Mouse (Mus musculus) testis, postnatal 10 days (tissue): ENCODE data around the gene Kdsr.
A peak's percentile ranks its signal among the peaks of the same experiment; 100 is the strongest.
"Not testable (repeated sequence)": the region's sequence is repeated elsewhere in the genome, so short reads cannot be mapped to it uniquely, and the experiment has no call there.

Experiments used
- DNase-seq: peaks from one replicate; pipeline ENCODE4 v3.0.0; 2021; ENCODE audit warnings: low spot score

Gene Kdsr

DNA sequence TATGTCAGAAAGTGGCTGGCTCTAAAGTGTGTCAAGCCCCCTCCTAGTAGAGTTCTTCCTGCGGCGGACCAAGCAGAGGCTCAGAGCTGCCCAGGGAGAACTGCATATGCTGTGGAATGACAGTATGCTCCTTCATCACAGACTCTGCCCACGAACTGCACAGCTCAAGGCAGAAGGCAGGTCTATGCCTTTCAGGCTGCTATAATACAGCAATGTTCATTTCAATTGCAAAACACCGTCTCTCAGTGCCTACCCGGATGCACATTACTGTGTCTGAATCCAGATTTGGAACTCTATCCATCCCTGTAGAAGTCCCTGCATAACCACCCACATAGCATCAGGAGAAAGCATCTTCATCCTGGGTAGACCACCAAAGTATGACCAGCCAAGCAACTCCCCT, 19.7 kb downstream of the Kdsr start:
- no peak for DNase-seq

GRCm38 (mm10) chr1:106738092-106738491, 21.4 kb downstream of the Kdsr start:
- DNase-seq: no peak

- no peak for DNase-seq
These were observed 23.3 kb downstream of the Kdsr start for GRCm38 (mm10) chr1:106736211-106736610.

DNA sequence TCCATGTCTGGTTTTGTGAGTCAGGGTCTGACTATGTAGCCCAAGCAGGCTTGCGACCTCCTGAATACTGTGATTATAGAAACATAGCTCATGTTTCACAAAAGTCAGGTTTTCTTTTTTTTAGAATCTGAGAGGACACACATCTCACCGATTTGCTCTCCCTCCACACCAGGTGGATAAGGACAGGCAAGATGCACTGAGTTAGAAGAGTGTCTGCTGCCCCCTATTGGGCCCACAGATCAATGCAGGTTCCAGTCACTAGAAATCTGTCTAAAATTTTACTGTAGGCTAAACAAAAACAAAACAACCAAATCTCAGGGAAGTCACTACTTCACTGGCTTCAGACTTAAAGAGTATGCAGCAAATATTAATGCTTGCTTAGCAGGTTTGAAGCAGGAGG, 23.9 kb downstream of the Kdsr start:
- no peak for DNase-seq

GRCm38 (mm10) chr1:106722061-106722460, 37.5 kb downstream of the Kdsr start:
- DNase-seq: no peak

DNA sequence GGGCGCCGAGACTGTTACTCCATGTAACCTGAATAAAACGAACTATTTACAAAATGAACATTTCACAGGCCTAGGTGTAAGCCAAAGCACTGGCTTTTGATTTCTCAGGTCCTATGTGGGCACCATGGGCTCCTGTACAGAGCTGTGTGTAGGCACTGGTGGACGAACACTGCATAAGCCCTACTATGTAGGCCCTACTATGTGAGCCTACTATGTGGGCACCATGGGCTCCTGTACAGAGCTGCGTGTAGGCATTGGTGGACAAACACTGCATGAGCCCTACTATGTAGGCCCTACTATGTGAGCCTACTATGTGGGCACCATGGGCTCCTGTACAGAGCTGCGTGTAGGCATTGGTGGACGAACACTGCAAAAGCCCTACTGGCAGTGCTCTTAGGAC, 41.8 kb downstream of the Kdsr start:
- not testable (repeated sequence) for DNase-seq

DNA sequence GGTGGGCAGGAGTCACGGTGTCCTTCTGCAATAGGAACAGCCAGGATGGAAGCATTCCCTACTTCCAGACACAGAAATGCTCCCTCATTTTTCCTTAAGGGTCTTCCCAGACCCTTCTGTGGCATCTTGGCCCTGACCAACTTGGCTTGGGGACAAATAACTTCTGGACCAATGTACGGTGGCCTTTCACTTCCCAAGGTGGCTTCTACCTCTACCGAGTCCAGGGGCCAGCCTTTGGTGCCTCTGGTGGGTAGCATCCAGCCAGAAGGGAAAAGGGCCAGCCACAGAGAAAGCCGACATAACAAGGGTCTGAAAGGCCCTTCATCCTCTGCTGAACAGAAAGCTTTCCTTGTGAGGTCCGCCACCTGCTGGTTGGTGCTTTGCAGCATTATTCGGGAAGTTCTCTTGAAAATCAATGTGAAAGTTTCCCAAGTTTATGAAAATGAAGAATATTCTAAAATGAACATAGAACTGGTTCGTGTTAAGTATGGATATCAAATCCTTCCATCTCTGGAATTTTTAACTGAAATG, 42.4 kb downstream of the Kdsr start:
- DNase-seq: peak; percentile 89

- DNase-seq: no peak
These were observed 43.4 kb downstream of the Kdsr start for GRCm38 (mm10) chr1:106716141-106716540.

DNA sequence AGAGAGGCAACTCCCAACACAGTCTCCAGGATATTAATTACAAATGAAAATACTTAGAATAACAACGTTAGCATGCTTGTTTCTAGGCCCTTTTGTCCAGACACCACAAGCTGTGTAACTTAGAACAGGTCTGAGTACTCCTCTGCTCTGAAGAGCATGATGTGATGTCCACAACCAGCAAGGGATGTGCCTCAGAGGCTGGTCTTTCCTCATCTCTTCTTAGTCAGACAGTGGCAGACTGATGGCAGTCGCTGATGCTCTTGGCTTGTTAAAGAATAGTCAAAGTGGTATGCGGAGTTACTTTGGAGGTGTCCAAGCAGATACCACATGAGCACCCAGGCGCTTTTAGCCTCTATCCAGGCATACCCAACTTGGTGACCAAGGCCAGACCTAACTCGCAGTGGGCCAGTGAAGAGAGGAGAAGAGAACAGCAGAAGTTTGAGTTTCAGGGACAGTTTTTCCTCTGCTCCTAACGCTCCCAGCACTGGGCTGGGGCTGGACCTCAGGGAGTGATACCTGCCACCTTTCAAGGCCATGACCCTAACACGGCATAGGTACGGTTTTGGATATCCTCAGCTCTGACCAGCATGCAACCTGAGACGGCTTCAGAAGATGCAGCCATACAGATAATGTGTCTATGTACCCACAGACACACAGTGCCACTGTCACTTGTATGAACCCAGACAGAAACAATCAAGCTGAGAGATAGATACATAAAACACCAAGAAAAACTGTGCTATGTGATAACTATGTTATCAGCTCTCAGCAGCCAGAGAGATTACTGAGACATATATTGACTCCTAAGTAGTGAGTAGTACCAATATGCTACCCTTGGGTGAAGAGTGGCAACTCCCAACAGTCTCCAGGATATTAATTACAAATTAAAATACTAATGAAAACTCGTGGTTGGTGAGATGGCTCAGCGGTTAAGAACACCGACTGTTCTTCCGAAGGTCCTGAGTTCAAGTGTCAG, 44.1 kb downstream of the Kdsr start:
- DNase-seq: no peak

DNA sequence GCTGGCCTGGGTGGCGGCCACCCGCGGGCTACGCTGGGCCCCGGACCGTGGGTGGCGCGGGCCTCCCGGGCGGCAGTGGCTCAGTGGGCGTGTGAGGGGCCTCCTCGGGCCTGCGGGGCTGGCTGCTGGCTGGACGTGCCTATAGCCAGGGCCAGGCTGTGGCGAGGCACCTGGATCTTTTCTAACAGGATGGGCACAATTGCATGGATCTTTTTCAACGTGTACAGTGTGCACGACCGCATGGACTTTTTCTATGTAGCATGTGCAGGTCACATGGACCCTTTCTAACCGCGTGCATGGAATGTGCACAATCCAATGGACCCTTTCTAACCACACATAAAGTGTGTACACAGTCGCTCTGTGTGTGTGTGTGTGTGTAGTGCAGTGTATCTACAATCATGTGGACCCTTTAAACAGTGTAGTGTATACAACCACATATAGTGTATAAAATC, 45.0 kb downstream of the Kdsr start:
- DNase-seq: peak; percentile 52

DNA sequence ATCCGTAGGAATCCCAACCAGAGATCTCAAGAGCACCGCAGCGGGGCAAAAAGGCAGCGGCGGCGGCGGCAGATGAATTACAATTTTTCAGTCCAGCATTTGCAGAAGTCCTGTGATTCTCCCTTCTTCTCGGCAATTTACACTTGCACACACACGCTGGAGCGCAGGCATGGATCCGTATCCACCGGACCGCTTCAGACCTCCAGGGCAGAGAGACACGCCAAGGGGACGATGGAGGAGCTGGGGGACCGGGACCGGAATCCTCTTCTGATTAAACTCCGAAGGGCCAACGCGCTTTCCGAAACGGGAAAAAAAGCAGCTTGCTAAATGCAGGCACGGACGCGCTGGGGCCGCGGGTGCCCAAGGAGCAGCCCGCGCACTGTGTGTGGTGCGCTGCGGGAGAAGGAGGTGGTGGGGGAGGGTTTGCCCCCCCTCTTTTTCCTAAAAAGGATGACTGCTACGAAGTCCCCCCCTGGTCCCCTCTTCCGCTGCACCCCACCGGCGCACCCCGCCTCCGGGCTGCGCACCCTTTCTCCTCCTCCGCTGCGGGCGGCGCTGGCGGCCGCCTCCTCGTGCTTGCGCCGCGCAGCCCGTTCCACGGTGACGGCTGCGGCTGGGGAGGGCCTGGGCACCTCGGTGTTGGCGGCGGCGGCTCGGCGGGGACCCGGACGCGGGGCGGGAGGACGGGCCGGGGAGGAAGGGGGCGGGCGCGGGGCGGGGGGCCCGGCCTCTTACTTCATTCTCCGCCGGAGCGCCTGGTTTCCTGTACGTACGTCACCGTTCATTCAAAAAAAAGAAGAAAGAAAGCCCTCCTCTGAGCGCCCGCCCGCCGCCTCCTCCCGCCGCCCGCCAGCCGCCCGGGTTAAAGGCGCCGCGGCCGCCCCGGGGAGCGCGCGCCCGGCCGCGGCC, 45.7 kb downstream of the Kdsr start, which contains the start of gene Bcl2:
Gene Bcl2, minus strand, starts transcription at position 654 of the 909 bp plus-strand sequence.
- DNase-seq: peak; percentile 72

DNA sequence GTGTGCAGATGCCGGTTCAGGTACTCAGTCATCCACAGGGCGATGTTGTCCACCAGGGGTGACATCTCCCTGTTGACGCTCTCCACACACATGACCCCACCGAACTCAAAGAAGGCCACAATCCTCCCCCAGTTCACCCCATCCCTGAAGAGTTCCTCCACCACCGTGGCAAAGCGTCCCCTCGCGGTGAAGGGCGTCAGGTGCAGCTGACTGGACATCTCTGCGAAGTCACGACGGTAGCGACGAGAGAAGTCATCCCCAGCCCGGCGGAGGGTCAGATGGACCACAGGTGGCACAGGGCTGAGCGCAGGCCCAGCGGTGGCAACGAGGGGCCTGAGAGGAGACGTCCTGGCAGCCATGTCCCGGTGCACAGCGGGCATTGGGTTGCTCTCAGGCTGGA, 47.2 kb downstream of the Kdsr start:
- peak; percentile 80 for DNase-seq

DNA sequence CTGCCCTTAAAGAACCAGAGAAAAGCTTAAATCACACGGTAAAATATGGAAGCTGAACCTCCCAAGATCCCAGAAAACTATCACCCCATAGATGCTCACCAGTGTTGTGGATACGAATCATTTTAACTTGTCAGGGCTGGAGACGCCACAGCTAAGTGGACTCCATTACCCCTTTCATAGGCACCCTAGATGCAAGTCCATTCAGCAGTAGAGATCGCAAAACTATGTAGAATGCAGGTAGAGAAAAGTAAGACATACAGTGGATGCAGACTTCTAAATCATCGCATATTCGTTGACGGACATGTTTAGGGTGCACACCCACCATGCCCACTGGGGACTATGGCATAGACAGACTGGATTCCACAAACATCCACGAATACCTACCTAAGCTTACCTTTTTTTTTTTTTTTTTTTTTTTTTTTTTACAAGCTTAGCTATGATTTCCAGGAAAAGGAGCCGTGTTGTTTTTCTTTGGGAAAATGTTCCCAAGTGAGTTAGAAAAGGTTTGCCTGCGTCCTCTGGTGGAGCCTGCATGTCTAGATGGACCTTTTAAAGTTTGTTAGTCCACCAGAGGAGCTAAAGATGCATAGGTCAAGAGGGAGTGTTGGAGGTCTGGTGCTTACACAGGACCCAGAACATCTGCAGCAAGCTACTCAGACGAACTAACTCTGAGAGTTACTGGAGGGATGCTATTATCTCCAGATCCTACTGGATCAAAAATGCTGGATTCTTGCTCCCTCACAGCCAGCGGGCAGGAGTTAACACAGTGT, 48.0 kb downstream of the Kdsr start:
- DNase-seq: peak; percentile 33

- DNase-seq: no peak
These were observed 49.3 kb downstream of the Kdsr start for GRCm38 (mm10) chr1:106710202-106710601.

DNA sequence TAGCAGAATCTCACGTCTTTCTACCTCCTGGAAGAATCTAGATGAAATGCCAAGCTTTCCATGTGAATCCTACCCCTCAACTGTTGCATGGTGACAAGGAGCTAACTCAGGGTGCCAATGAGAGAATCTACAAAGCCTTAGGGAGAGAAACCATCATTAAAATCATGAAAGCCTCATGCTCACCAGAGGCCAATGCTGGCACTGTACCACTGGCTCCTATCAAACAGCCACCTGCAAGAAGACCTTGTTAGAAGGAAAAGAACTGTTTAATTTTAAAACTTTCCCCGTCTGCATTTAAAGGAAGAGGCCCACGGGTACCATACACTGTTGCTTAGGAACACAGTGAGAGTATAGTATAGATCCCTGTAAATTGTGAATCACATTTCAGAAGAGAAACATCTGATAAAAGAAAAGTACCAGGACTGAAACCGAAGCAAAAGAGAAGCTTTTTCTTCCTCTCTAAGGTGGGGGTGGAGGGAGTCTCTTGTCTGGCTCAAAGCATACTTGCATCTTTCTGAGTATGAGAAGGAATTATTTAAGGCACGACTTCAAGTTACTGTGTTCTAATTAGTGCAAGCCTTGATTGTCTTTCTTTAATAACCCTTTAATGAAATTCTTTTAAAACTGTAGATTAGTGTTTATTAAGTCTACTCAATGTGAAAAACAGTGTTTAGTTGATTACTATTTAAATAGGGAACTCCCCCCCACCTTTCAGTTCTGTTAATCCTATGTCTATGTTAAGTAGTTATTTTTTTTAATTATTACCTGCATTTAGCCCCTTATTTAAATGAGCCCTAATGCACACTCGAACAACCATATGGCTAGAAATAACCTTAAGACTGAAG, 52.3 kb downstream of the Kdsr start:
- no peak for DNase-seq

- no peak for DNase-seq
These were observed 56.3 kb downstream of the Kdsr start for GRCm38 (mm10) chr1:106703183-106703582.

DNA sequence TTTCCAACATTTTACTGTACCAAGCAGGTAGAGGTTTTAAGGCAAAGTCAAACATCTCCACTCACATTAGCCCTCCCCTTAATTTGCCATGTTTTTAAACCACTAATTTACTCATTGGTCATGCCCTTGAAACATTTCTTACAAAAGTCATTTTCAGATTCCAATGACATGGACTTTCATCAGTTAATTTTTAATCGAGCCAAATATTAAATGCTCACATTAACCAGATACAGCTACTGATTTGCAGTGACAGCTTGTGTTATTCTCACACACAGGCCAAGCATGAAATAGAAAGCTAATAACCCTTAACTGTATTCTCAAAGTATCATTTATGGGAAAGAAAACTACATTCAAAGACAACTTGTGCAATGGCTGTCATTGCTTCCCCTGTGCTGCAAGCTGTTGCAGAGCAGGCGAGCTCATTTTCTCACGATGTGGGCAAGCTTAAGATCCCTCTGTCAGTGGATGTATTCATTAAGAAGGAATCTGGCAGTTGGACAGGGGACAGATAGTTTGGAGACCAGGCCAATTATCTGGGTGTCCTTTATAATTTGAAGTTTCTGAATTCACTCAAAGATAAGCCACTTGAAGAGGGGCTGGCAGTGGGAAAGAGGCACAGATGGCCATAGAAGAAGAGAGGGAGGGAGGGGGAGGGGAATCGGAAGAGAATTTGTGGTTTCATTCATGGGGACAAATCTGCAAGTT, 56.9 kb downstream of the Kdsr start:
- no peak for DNase-seq

DNA sequence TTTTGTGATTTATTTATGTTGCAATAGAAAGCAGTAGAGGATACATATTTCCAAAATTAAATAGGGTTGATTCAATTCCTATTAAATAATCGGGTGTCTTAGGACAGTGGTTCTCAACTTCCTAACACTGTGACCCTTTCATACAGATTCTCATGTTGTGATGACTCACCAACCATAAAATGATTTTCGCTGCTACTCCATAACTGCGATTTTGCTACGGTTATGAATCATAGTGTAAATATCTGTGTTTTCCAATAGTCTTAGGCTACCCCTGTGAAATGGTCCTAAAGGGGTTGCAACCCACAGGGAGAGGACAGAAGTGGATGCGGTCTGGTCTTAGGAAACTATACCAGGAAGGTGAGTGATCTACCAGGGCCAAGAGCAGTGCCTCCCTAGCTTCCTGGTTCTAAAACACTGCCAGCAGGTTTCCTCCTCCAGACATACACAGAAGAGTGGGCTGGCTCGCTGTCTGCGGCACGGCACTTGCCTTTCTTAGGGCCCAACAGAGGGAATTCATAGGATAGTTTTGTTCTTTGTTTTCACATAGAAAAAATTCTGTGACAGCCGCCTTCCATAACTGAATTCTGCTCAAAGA, 58.9 kb downstream of the Kdsr start:
- DNase-seq: no peak

GRCm38 (mm10) chr1:106696472-106696871, 63.1 kb downstream of the Kdsr start:
- DNase-seq: no peak

GRCm38 (mm10) chr1:106695649-106696048, 63.9 kb downstream of the Kdsr start:
- DNase-seq: no peak
